In the genomic region with DNA sequence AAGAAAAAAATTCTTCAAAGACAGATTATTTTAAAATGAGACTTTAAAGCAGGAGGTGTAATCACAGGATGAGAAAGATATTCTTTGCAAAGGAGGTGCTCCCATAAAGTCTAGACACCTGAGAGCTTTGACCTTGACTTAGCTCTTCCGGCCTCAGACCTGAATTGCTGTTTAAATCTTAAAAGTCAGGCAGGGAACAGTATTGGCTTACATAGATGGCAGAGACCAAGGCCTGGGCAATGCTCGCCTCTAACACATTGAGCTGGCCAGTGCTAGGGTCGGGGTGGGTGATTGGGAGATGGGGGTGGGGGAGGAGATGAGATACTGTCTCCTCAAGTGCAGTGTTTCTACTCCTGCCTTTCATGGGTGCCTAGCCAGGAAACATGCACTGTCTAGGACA, we compare ENCODE assay signal across 24 mouse cellular contexts. TPM values are rescaled to one million over a fixed set of nuclear protein-coding genes. Genes with fewer than 3 reads are reported as not detected.
"Had no signal": no experiment of that assay in that cellular context is flagged by ENCODE, and none has a peak within 500 bp of the region (broad histone marks: within the 10 kb centered on the region; RNA-seq: fewer than 3 reads in every experiment).

No protein-coding gene starts in this region.

- H3K36me3 ChIP-seq: heart, embryonic 13.5 days; heart, embryonic 15.5 days; hindbrain, embryonic 13.5 days; hindbrain, embryonic 15.5 days; limb, embryonic 13.5 days; limb, embryonic 15.5 days; liver, embryonic 12.5 days had no signal

- ATAC-seq: forebrain, postnatal 0 days; hindbrain, postnatal 0 days; liver, embryonic 12.5 days had no signal

- H3K9ac ChIP-seq: forebrain, postnatal 0 days; heart, embryonic 13.5 days; heart, embryonic 15.5 days; hindbrain, embryonic 13.5 days; hindbrain, embryonic 15.5 days; limb, embryonic 13.5 days; limb, embryonic 15.5 days; liver, embryonic 12.5 days; liver, embryonic 14.5 days had no signal

- H3K9me3 ChIP-seq: heart, embryonic 13.5 days; heart, embryonic 15.5 days; hindbrain, embryonic 13.5 days; hindbrain, embryonic 15.5 days; limb, embryonic 13.5 days; limb, embryonic 15.5 days; liver, embryonic 12.5 days had no signal

- H3K4me2 ChIP-seq: heart, embryonic 11.5 days; heart, embryonic 13.5 days; heart, embryonic 15.5 days; hindbrain, embryonic 13.5 days; hindbrain, embryonic 15.5 days; limb, embryonic 13.5 days; limb, embryonic 15.5 days; liver, embryonic 12.5 days had no signal

- H3K4me1 ChIP-seq: heart, embryonic 13.5 days; heart, embryonic 15.5 days; hindbrain, embryonic 13.5 days; hindbrain, embryonic 15.5 days; limb, embryonic 15.5 days; liver, embryonic 12.5 days had no signal

- H3K4me3 ChIP-seq: heart, adult 2 months; heart, embryonic 13.5 days; heart, embryonic 15.5 days; hindbrain, embryonic 13.5 days; hindbrain, embryonic 15.5 days; limb, embryonic 13.5 days; limb, embryonic 15.5 days; liver, embryonic 12.5 days had no signal

- DNase-seq: forebrain, postnatal 0 days; gastrocnemius, postnatal 14 days; gastrocnemius, postnatal 36 days; heart, adult 11 months; heart, adult 2 months; heart, postnatal 14 days; heart, postnatal 36 days; kidney, adult 18-20 months; kidney, adult 9 months; kidney, postnatal 36 days; layer of hippocampus, adult 9-11 months; layer of hippocampus, postnatal 36 days; left cerebral cortex, postnatal 4 days had no signal

- H3K27me3 ChIP-seq: heart, embryonic 13.5 days; heart, embryonic 15.5 days; hindbrain, embryonic 13.5 days; hindbrain, embryonic 15.5 days; limb, embryonic 13.5 days; limb, embryonic 15.5 days; liver, embryonic 12.5 days had no signal

- H3K27ac ChIP-seq: heart, adult 2 months; heart, embryonic 13.5 days; heart, embryonic 15.5 days; hindbrain, embryonic 13.5 days; hindbrain, embryonic 15.5 days; hindbrain, postnatal 0 days; limb, embryonic 13.5 days; limb, embryonic 15.5 days; liver, embryonic 12.5 days; liver, embryonic 14.5 days had no signal

RNA-seq across cellular contexts. Expression of a gene that starts 22.0 kb away (rescaled TPM):
- polyA plus RNA-seq: liver, adult 2 months had no signal
